Mouse (Mus musculus): Measurements from ENCODE around the gene Tff2. TPM values are rescaled to one million over a fixed set of nuclear protein-coding genes. Genes with fewer than 3 reads are reported as not detected.

Tff2 gene
- total RNA-seq (2021), result not detected
- long read RNA-seq, experiment 1, result 0 reads
- long read RNA-seq, experiment 2, result 0 reads

DNA sequence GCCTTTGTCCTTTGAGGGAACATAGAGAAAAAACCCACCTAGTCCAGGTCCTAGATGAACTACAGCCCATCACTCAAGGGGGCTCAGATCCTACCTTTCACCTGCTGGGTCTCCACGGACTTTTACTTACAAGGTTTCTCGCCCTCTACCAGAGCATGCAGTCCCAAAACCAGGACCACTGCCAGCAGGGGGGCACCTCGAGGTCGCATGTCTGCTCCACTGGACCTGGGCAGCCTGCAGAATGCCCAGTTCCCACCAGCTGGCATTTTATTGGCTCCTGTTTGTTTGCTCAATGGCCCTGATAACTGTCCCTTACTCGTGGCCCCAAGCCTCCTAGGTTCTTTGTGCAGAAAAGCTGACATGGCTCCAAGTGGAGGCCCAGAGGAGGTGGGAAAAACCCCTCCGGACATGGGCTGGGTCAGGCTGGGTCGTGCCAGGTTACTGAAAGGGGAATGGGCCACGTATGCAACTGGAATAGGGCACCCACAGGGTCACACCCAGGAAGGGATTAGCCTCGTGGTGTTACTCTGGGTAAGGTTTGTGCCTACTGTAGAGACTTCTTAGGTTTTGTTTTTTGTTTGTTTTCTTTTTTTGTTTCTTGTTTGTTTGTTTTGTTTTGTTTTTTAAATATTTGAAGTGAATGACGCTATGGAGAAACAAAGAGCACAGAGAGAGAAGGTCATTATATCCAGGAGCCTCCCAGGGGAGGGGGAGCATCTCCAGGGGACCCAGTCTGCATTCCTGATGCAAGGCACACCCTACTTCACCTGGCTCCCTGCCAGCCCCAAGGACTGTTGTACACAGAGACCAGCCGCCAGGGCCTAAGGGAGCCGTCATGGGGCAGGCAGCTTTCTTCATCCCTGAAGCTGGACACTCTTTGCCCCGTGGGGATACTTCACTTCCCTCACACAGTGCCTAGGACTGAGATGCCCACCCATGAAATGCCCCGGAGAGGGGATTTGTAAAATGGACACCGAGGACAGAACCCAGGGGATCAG, at the start of gene Tff2:
TSS of gene Tff2 (minus strand) at position 243 of the 998 bp plus-strand sequence.
- intact Hi-C loops (cut with DNase I), result no loop called here
- H3K4me3 ChIP-seq, result no peak within 1 kb of the TSS
- no peak within 1 kb of the TSS for H3K27ac ChIP-seq
- no peak for DNase-seq (ENCODE audit: extremely low spot score in 1 of 2, low spot score in 2 of 2)
- no peak for TF ChIP-seq CTCF (IDR thresholded peaks at IDR 0.05)

DNA sequence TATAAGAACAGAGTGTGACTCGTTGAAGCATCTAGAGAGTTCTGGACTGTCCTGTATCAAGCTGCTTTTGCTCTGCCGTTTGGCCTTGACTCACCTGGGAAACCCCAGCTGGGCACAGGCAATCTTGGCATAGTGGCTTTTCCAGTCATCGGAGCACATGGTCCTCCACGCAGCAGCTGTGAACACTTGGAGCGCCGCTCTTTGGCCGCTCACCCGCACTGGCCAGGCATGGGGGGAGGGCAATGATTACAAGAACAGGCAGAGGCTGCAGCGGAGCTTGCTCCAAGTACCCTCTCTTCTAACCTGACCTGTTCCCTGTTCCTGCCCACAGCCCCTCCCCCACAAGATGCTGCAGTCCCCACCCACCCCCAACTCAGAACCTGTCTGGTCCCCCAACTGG, 49.3 kb upstream of the Tff2 start:
- Histone ChIP-seq H3K4me3 (no peak overlapping the region), H3K27ac (no peak overlapping the region)
- intact Hi-C loops (cut with DNase I), result no loop called here
- DNase-seq (ENCODE audit: extremely low spot score in 1 of 2, low spot score in 2 of 2), result no peak
- no peak for TF ChIP-seq CTCF (IDR thresholded peaks at IDR 0.05)

DNA sequence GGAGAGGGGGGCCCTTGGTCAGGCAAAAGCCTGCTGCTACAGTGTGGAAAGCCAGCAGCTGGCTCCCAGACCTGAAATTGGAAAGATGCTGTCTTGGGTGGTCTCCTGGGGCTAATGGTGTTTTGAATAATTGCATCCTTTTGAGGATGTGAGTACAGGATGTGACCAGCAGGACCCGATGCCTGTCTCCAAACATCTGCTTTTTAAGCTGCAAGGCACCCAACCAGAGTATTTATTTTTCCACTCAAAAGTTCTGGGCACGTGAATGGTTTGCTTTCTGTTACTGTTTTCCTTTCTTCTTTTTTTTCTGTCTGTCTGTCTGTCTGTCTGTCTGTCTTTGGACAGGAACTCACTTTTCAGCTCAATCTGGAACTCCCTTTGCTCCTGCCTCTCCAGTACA, 48.6 kb upstream of the Tff2 start:
- TF ChIP-seq CTCF (IDR thresholded peaks at IDR 0.05), result no peak
- no peak for DNase-seq (ENCODE audit: extremely low spot score in 1 of 2, low spot score in 2 of 2)
- H3K27ac ChIP-seq, result no peak overlapping the region
- H3K4me3 ChIP-seq, result no peak overlapping the region
- intact Hi-C loops (cut with DNase I), result no loop called here

DNA sequence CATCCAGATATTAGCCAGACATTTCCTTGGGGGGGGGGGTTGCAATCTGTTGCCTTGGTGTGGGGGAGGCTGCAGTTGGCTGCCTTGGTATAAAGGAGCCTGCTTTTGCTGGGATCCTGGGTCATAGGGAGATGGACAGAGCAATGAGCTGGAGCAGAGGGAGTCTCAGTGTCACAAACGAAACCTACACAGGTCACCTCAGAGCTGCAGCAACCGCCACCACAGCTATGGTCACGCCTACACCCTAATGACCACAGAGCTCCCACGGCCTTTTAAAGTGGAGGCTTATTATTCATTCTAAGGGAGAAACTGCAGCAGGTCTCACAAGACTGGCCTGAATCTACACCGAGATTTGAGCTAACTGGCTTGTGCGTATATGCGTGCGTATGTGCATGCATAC, 47.7 kb upstream of the Tff2 start:
- intact Hi-C loops (cut with DNase I), result no loop called here
- no peak for DNase-seq (ENCODE audit: extremely low spot score in 1 of 2, low spot score in 2 of 2)
- Histone ChIP-seq H3K4me3 (no peak overlapping the region), H3K27ac (no peak overlapping the region)
- TF ChIP-seq CTCF (IDR thresholded peaks at IDR 0.05), result no peak

DNA sequence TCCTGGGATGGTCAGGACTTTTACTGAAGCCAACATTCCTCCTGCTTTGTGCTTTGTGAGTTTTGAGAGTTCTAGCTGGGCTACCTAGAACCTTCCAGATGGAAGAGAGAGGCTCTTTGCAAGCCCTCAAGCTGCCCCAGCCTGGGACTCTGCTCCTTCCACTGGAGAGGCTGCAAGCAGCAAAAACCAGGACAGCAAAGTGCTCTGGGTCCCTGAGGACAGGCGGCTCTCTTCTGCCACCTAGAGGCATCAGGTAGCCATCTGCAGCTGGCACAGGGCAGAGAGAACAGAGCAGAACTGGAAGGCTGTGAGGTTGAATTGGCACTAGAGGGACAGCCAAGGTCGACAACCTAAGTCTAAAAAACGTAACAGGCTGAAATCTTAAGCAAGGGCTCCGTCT, 43.3 kb upstream of the Tff2 start:
- intact Hi-C loops (cut with DNase I), result loop anchor here (1.0 to 5.0 kb wide), 4 partner anchors 49 to 176 kb away; no protein-coding TSS in a partner anchor
- H3K27ac ChIP-seq, result no peak overlapping the region
- H3K4me3 ChIP-seq, result no peak overlapping the region
- DNase-seq (ENCODE audit: extremely low spot score in 1 of 2, low spot score in 2 of 2), result peak; percentile 65 to 66
- peak; percentile 96 for TF ChIP-seq CTCF (IDR thresholded peaks at IDR 0.05)

DNA sequence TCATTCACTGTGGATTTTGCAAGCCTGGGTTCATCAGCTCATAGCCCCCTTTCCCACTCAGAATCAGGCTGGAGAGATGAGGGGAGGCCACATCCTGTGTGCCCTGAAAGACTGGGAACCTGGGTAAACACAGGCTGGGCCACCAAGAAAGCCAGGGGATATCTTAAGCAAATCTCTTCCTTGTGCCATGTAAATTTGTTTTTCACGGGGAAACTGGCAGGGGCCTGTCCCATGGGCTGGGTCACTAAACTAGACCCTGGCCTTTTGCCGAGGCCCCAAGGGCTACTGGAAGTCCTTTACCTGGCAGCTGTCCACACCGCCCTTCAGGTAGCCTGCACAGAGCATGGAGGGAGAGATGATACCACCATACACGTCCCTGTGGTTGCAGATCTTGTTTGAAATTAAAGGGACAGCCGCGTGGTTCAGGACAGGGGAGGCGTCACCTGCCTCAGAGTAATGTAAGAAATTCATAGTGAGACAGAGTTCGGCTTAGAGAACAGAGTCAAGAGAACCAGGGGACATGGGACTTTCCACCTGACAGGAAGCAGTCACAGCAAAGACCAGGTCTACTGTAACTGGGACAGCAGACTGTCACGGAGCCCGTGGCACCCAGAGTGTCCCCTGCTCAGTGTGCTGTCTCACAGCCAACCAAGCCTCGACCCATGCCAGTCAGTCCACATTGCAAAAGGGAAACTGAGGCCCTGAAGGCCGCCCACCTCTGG, 40.3 kb upstream of the Tff2 start:
- H3K27ac ChIP-seq, result no peak overlapping the region
- H3K4me3 ChIP-seq, result no peak overlapping the region
- intact Hi-C loops (cut with DNase I), result no loop called here
- TF ChIP-seq CTCF (IDR thresholded peaks at IDR 0.05), result no peak
- no peak for DNase-seq (ENCODE audit: extremely low spot score in 1 of 2, low spot score in 2 of 2)

DNA sequence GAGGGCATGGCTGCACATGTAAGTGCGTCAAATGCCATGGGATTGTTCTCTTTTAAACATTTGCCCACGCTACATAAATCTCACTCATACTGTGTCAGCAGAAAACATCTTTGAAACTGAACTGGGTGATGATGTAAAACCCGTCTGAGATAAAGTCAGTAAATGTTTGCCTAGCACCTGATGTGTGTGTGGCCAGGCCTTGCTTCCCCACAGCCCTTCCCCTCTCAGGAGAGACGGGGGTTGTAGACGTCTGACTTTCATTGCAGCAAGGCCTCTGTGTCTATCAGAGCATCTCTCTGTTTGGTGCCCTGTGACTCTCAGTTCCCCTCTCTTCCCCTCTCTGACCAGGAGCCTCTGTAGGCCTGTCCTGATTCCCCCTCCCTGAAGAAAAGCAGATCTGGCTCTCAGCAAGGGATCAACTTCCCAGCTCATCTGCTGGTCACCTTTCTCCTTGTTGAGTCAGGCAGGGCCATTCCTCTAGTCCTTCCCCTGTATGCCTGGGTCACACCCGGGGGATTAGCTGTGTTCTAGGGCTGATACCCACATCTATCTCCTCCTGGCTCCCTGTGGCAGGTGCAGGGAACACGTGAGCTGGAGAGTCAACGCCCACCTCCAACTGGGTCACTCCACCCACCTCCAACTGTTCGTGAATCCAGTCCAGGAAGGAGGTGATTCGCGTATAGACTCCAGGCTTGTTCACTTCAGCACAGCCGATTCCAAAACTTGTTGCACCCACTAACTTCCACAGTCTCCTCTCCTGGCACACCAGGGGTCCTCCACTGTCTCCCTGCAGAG, 39.3 kb upstream of the Tff2 start:
- DNase-seq (ENCODE audit: extremely low spot score in 1 of 2, low spot score in 2 of 2), result peak in 1 of 2 experiments; percentile 43
- intact Hi-C loops (cut with DNase I), result no loop called here
- H3K4me3 ChIP-seq, result no peak overlapping the region
- TF ChIP-seq CTCF (IDR thresholded peaks at IDR 0.05), result no peak
- H3K27ac ChIP-seq, result no peak overlapping the region

DNA sequence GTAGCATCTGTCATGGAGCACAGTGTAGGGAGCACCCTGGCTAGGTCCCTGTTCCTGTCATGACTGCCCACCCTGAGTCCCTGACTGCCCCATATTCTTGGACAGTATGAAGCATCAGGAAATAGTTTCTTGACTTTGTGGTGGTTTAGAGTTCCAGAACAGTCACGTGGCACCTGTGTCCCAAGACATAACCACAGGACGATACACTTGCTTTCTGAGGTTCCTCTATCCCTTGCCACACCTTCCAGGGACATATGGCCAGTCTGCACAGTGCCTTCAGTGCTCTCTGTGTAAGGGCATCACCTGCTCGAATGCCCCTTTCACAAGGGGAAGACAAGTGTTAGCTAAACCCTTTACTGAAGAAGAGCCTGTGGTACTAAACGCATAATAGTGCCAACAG, 37.4 kb upstream of the Tff2 start:
- Histone ChIP-seq H3K27ac (no peak overlapping the region), H3K4me3 (no peak overlapping the region)
- no peak for DNase-seq (ENCODE audit: extremely low spot score in 1 of 2, low spot score in 2 of 2)
- intact Hi-C loops (cut with DNase I), result no loop called here
- no peak for TF ChIP-seq CTCF (IDR thresholded peaks at IDR 0.05)

DNA sequence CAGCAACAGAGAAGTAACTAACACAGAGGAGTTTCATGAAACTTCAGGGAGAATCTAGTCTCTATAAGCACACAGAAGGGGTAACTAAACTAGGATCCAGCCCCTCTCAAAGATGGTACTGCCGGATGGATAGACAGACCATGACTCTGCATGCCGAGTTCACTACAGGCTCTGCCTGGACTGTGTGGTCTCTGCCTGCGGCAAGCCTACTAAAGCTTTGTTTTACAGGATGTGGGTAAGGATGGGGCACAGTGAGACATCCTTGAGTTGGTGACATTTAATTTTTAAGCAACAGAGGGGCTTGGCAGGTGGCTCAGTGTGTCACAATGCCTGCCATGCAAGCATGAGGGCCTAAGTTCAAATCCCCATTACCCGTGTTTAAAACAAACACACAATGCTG, 32.2 kb upstream of the Tff2 start:
- intact Hi-C loops (cut with DNase I), result no loop called here
- H3K27ac ChIP-seq, result no peak overlapping the region
- no peak for TF ChIP-seq CTCF (IDR thresholded peaks at IDR 0.05)
- H3K4me3 ChIP-seq, result no peak overlapping the region
- no peak for DNase-seq (ENCODE audit: extremely low spot score in 1 of 2, low spot score in 2 of 2)

DNA sequence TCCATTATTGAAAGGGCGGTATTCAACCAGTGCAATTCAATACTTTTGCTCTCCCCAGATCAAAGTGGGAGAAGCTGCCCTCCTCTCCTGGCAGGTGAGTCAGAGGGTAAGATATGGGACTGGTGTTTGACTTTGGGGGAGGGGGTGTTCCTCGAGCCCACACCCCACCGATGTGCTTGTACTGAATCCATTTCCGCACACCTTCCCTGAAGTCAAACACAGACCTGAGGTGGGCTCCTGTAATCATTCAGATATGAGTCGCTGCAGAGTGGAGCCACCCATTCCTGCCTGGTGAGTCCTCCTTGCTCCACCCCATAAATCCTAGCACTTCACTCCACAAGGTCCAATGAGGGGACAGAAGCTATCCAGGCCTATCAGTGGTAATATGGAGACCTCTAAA, 25.7 kb upstream of the Tff2 start:
- no peak for TF ChIP-seq CTCF (IDR thresholded peaks at IDR 0.05)
- H3K27ac ChIP-seq, result no peak overlapping the region
- intact Hi-C loops (cut with DNase I), result loop anchor here (10.0 kb wide), 1 partner anchor 455 kb away; no protein-coding TSS in a partner anchor
- no peak for DNase-seq (ENCODE audit: extremely low spot score in 1 of 2, low spot score in 2 of 2)
- H3K4me3 ChIP-seq, result no peak overlapping the region

DNA sequence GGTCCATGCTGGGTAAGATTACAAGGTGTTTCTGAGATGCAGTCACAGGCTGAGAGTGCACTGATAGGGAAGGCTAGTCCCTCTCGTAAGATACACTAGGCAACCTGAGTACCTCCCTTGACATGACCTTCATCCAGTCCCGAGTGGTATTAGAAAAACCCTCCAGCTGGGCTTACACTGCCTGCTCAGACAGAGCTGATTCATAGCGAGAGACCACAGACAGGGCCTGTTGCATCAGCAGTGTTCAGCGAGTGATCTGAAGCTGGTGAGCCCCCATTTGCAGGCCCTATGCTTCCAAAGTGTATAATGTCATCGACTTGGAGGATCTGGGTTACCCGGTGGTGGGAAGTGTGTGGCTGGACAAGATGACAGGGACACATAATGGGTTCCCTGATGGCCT, 21.0 kb upstream of the Tff2 start, which contains the start of gene Tff1:
TSS of gene Tff1 (minus strand) at position 151 of the 400 bp plus-strand sequence.
- no peak for DNase-seq (ENCODE audit: extremely low spot score in 1 of 2, low spot score in 2 of 2)
- intact Hi-C loops (cut with DNase I), result loop anchor here (10.0 kb wide), 1 partner anchor 450 kb away; no protein-coding TSS in a partner anchor
- no peak within 1 kb of the TSS for H3K4me3 ChIP-seq
- no peak for TF ChIP-seq CTCF (IDR thresholded peaks at IDR 0.05)
- H3K27ac ChIP-seq, result no peak within 1 kb of the TSS
